Comparison of ENCODE assay signal across 10 mouse cellular contexts in genomic region chr2:146330772-146331281, GRCm38 (mm10).
DNase-seq lines count a peak whose midpoint lies in the region; ATAC-seq and TF ChIP-seq lines count a peak whose summit lies in the region.
"Had no signal": no experiment of that assay in that cellular context is flagged by ENCODE, and none has a peak within 500 bp of the region (broad histone marks: within the 10 kb centered on the region; RNA-seq: fewer than 3 reads in every experiment).

No protein-coding gene starts in this region.

- H3K27ac ChIP-seq in kidney, embryonic 14.5 days (ENCODE audit: low read depth, low read length) = no peak overlapping the region
- H3K27ac ChIP-seq in embryonic facial prominence, embryonic 11.5 days (replicated peaks; ENCODE audit: low read depth, low read length) = no peak overlapping the region
- H3K27ac ChIP-seq in hindbrain, postnatal 0 days = peak overlapping the region; percentile 56
- H3K27ac ChIP-seq in lung, embryonic 16.5 days (ENCODE audit: low read length) = 0 out of 2 replicates have a peak overlapping the region, but pooled peaks have one; percentile 22

- DNase-seq in kidney, adult 11 months = peak; percentile 28
- peak; percentile 35 for DNase-seq in embryonic facial prominence, embryonic 11.5 days (ENCODE audit: low spot score)
- peak; percentile 92 for DNase-seq in hindbrain, postnatal 0 days (ENCODE audit: low spot score)
- DNase-seq in right cerebral cortex, adult 2 months (ENCODE audit: low spot score in 2 of 2) = peak; percentile 29 to 57
- DNase-seq in spleen, adult 12 weeks (ENCODE audit: low spot score) = no peak
- no peak for DNase-seq in adipocyte (ENCODE audit: low spot score)

- H3K4me3 ChIP-seq in kidney, embryonic 14.5 days (ENCODE audit: low read length) = no peak overlapping the region
- H3K4me3 ChIP-seq in embryonic facial prominence, embryonic 11.5 days (ENCODE audit: low read depth, low read length) = no peak overlapping the region
- no peak overlapping the region for H3K4me3 ChIP-seq in hindbrain, postnatal 0 days (ENCODE audit: low read length)
- H3K4me3 ChIP-seq in lung, embryonic 16.5 days (ENCODE audit: low read length) = no peak overlapping the region
- H3K4me3 ChIP-seq: erythroblast, embryonic 14.5 days had no signal

- no peaks in the 10 kb centered on the region for H3K27me3 ChIP-seq in kidney, embryonic 14.5 days (ENCODE audit: control insufficient read depth, insufficient read depth, low read length)
- H3K27me3 ChIP-seq in embryonic facial prominence, embryonic 11.5 days (ENCODE audit: control insufficient read depth, insufficient read depth, low read length) = no peaks in the 10 kb centered on the region
- no peaks in the 10 kb centered on the region for H3K27me3 ChIP-seq in hindbrain, postnatal 0 days (ENCODE audit: insufficient read depth, low read length)
- H3K27me3 ChIP-seq in lung, embryonic 16.5 days (ENCODE audit: control insufficient read depth, insufficient read depth, low read depth, low read length) = no peaks in the 10 kb centered on the region

- peak; percentile 24 for TF ChIP-seq CTCF in hindbrain, postnatal 0 days (IDR thresholded peaks at IDR 0.05; ENCODE audit: low read depth)

- no peak for ATAC-seq in kidney, embryonic 14.5 days (ENCODE audit: low FRiP score, low TSS enrichment)
- ATAC-seq in embryonic facial prominence, embryonic 11.5 days (replicated peaks; ENCODE audit: insufficient number of reproducible peaks, low FRiP score, low TSS enrichment, low read depth) = peak; percentile 79
- peak; percentile 97 for ATAC-seq in hindbrain, postnatal 0 days
- peak; percentile 85 for ATAC-seq in lung, embryonic 16.5 days (ENCODE audit: low read depth)

- no peaks in the 10 kb centered on the region for H3K36me3 ChIP-seq in kidney, embryonic 14.5 days (ENCODE audit: control insufficient read depth, insufficient read depth, low read length)
- no peaks in the 10 kb centered on the region for H3K36me3 ChIP-seq in embryonic facial prominence, embryonic 11.5 days (replicated peaks; ENCODE audit: control insufficient read depth, insufficient read depth, low read depth, low read length)
- H3K36me3 ChIP-seq in hindbrain, postnatal 0 days (ENCODE audit: insufficient read depth, low read length) = 0 out of 2 replicates have a peak, but pooled peaks cover 3% of the 10 kb centered on the region
- no peaks in the 10 kb centered on the region for H3K36me3 ChIP-seq in lung, embryonic 16.5 days (ENCODE audit: control insufficient read depth, insufficient read depth, low read length)

- no peak overlapping the region for H3K9ac ChIP-seq in kidney, embryonic 14.5 days (ENCODE audit: low read depth, low read length)
- H3K9ac ChIP-seq in embryonic facial prominence, embryonic 11.5 days (replicated peaks; ENCODE audit: low read length) = no peak overlapping the region
- no peak overlapping the region for H3K9ac ChIP-seq in hindbrain, postnatal 0 days (replicated peaks; ENCODE audit: low read length)
- no peak overlapping the region for H3K9ac ChIP-seq in lung, embryonic 16.5 days (ENCODE audit: low read length)

- 40% methylated on average over 8 of the region's 8 CpGs for WGBS in kidney, embryonic 14.5 days
- WGBS in embryonic facial prominence, embryonic 11.5 days = 8% methylated on average over 8 of the region's 8 CpGs
- 13% methylated on average over 8 of the region's 8 CpGs for WGBS in hindbrain, postnatal 0 days
- WGBS in lung, embryonic 16.5 days = 44% methylated on average over 8 of the region's 8 CpGs

- H3K9me3 ChIP-seq in kidney, embryonic 14.5 days (ENCODE audit: control insufficient read depth, low read length) = no peaks in the 10 kb centered on the region
- H3K9me3 ChIP-seq in embryonic facial prominence, embryonic 11.5 days (replicated peaks; ENCODE audit: control insufficient read depth, low read length) = no peaks in the 10 kb centered on the region
- H3K9me3 ChIP-seq in hindbrain, postnatal 0 days (ENCODE audit: low read length) = no peaks in the 10 kb centered on the region
- H3K9me3 ChIP-seq in lung, embryonic 16.5 days (ENCODE audit: control insufficient read depth, low read length) = no peaks in the 10 kb centered on the region
- H3K9me3 ChIP-seq: G1E had no signal

- no peaks in the 10 kb centered on the region for H3K4me1 ChIP-seq in kidney, embryonic 14.5 days (ENCODE audit: control insufficient read depth, insufficient read depth, low read length)
- no peaks in the 10 kb centered on the region for H3K4me1 ChIP-seq in embryonic facial prominence, embryonic 11.5 days (ENCODE audit: control insufficient read depth, insufficient read depth, low read length)
- no peaks in the 10 kb centered on the region; the same call in 1 of the 2 replicates for H3K4me1 ChIP-seq in hindbrain, postnatal 0 days (ENCODE audit: insufficient read depth, low read length)
- H3K4me1 ChIP-seq in lung, embryonic 16.5 days (replicated peaks; ENCODE audit: control insufficient read depth, insufficient read depth, low read length) = 0 out of 2 replicates have a peak, but pooled peaks cover 3% of the 10 kb centered on the region

- H3K4me2 ChIP-seq in kidney, embryonic 14.5 days (replicated peaks; ENCODE audit: low read depth, low read length) = no peak overlapping the region
- H3K4me2 ChIP-seq in embryonic facial prominence, embryonic 11.5 days (ENCODE audit: low read depth, low read length) = no peak overlapping the region
- H3K4me2 ChIP-seq in hindbrain, postnatal 0 days (ENCODE audit: low read depth, low read length) = no peak overlapping the region
- H3K4me2 ChIP-seq in lung, embryonic 16.5 days (ENCODE audit: low read depth, low read length) = no peak overlapping the region

Comparison
In these comparisons a context has a peak if more than half of its experiments do, and no peak if none do; other contexts are left out.
1. DNase-seq: peak in kidney, adult 11 months (single experiment), embryonic facial prominence, embryonic 11.5 days (single experiment), hindbrain, postnatal 0 days (single experiment) and right cerebral cortex, adult 2 months (2 of 2); none in spleen, adult 12 weeks (single experiment) and adipocyte (single experiment).
2. H3K27ac ChIP-seq: peak in hindbrain, postnatal 0 days (single experiment) and lung, embryonic 16.5 days (single experiment); none in kidney, embryonic 14.5 days (single experiment) and embryonic facial prominence, embryonic 11.5 days (single experiment).